In the genomic region with DNA sequence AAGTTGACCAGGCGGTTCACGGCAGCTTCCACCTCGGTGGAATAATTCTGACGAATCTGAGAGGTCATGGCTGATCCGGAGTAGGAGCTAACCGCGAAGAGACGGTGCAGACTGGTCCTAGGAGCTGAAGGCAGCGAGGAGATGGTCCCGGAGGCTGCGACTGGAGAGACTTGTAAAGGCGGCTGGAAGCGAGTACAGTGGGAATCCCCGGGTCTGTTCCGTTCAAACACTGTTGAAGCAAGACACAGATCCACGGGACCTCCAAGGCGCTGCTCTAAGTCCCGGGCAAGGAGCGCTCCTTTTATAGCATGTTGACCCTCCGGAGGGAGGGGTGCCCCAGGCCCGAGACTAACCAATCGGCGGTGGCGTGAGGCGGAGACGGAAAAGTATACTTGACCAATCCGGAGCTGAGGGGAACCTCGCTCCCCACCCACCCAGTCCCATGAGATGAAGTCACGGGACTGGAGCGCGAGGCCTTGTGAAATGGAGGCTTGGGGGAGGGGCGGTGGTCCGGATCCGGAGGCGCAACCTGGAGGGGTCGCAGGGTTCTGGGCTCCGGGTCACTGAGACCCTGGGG, we compare ENCODE assay signal across 7 mouse cellular contexts. TPM values are rescaled to one million over a fixed set of nuclear protein-coding genes. Genes with fewer than 3 reads are reported as not detected.
A peak's percentile ranks its signal among the peaks of the same experiment; 100 is the strongest.
DNase-seq lines count a peak whose midpoint lies in the region; ATAC-seq lines count a peak whose summit lies in the region.
"Not testable (repeated sequence)": the region's sequence is repeated elsewhere in the genome, so short reads cannot be mapped to it uniquely, and the experiment has no call there.

A gene (minus strand): TSS at position 321 of the 577 bp plus-strand sequence.

- H3K27ac ChIP-seq in embryonic facial prominence, embryonic 12.5 days = peak within 1 kb of the TSS; percentile 97
- peak within 1 kb of the TSS; percentile 90 for H3K27ac ChIP-seq in limb, embryonic 11.5 days (replicated peaks; ENCODE audit: low read depth, low read length)
- H3K27ac ChIP-seq in midbrain, embryonic 14.5 days (replicated peaks; ENCODE audit: low read depth, low read length) = peak within 1 kb of the TSS; percentile 94

- not testable (repeated sequence) for H3K9me3 ChIP-seq in embryonic facial prominence, embryonic 12.5 days; limb, embryonic 11.5 days (ENCODE audit: control insufficient read depth, low read length); midbrain, embryonic 14.5 days (ENCODE audit: control insufficient read depth, low read length)

- DNase-seq in adrenal gland, postnatal 25 days = peak; percentile 96
- DNase-seq in heart, adult 11 months = peak; percentile 100
- DNase-seq in kidney, adult 18-20 months = peak; percentile 96
- peak; percentile 97 for DNase-seq in limb, embryonic 11.5 days (ENCODE audit: low spot score)
- DNase-seq in midbrain, embryonic 14.5 days = peak; percentile 99
- peak; percentile 87 to 94 for DNase-seq in spleen, adult 18-20 months

- under 1% methylated on average over 28 of the region's 37 CpGs for WGBS in embryonic facial prominence, embryonic 12.5 days
- WGBS in limb, embryonic 11.5 days = under 1% methylated on average over 25 of the region's 37 CpGs
- WGBS in midbrain, embryonic 14.5 days = under 1% methylated on average over 25 of the region's 37 CpGs

- H3K27me3 ChIP-seq in embryonic facial prominence, embryonic 12.5 days; limb, embryonic 11.5 days (ENCODE audit: control insufficient read depth, insufficient read depth, low read length); midbrain, embryonic 14.5 days (ENCODE audit: control insufficient read depth, insufficient read depth, low read length): not testable (repeated sequence)

- H3K4me1 ChIP-seq in embryonic facial prominence, embryonic 12.5 days = peaks cover 24% of the 10 kb centered on the region
- peaks cover 23% of the 10 kb centered on the region for H3K4me1 ChIP-seq in limb, embryonic 11.5 days (ENCODE audit: control insufficient read depth, insufficient read depth, low read length)
- peaks cover 28% of the 10 kb centered on the region for H3K4me1 ChIP-seq in midbrain, embryonic 14.5 days (ENCODE audit: control insufficient read depth, insufficient read depth, low read length)

- peaks cover 61% of the 10 kb centered on the region for H3K36me3 ChIP-seq in embryonic facial prominence, embryonic 12.5 days
- H3K36me3 ChIP-seq in limb, embryonic 11.5 days (ENCODE audit: control insufficient read depth, insufficient read depth, low read length) = peaks cover 27% of the 10 kb centered on the region
- peaks cover 55% of the 10 kb centered on the region for H3K36me3 ChIP-seq in midbrain, embryonic 14.5 days (ENCODE audit: control insufficient read depth, insufficient read depth, low read length)

- peak within 1 kb of the TSS; percentile 89 for H3K9ac ChIP-seq in embryonic facial prominence, embryonic 12.5 days
- H3K9ac ChIP-seq in limb, embryonic 11.5 days (ENCODE audit: low read length) = peak within 1 kb of the TSS; percentile 86
- H3K9ac ChIP-seq in midbrain, embryonic 14.5 days (replicated peaks; ENCODE audit: low read length) = peak within 1 kb of the TSS; percentile 88

- peak within 1 kb of the TSS; percentile 73 for H3K4me2 ChIP-seq in embryonic facial prominence, embryonic 12.5 days (replicated peaks)
- peak within 1 kb of the TSS; percentile 67 for H3K4me2 ChIP-seq in limb, embryonic 11.5 days (ENCODE audit: low read depth, severe bottlenecking)
- H3K4me2 ChIP-seq in midbrain, embryonic 14.5 days (ENCODE audit: low read length) = peak within 1 kb of the TSS; percentile 90

- ATAC-seq in embryonic facial prominence, embryonic 12.5 days (ENCODE audit: insufficient number of reproducible peaks, insufficient read depth, low FRiP score, low TSS enrichment) = peak; percentile 94
- ATAC-seq in limb, embryonic 11.5 days (ENCODE audit: insufficient number of reproducible peaks, low FRiP score, low TSS enrichment, low read depth) = peak; percentile 95
- peak; percentile 93 for ATAC-seq in midbrain, embryonic 14.5 days (ENCODE audit: low FRiP score, low TSS enrichment)

- peak within 1 kb of the TSS; percentile 89 for H3K4me3 ChIP-seq in embryonic facial prominence, embryonic 12.5 days
- peak within 1 kb of the TSS; percentile 73 for H3K4me3 ChIP-seq in limb, embryonic 11.5 days (ENCODE audit: low read depth, low read length)
- H3K4me3 ChIP-seq in midbrain, embryonic 14.5 days (replicated peaks; ENCODE audit: low read depth, low read length) = peak within 1 kb of the TSS; percentile 88

RNA-seq across cellular contexts. Expression of the gene that starts here (rescaled TPM):
- total RNA-seq in adrenal gland, postnatal 25 days (2021) = 786 and 951 TPM in 2 replicates
- polyA plus RNA-seq in embryonic facial prominence, embryonic 12.5 days (2016; fragmentation: Nextera tagmentation; extraction: Ambion mirVana) = 5,211 and 5,392 TPM in 2 replicates
- 4,688 and 5,046 TPM in 2 replicates for polyA plus RNA-seq in limb, embryonic 11.5 days (2014; fragmentation: Nextera tagmentation; extraction: Ambion mirVana)
- polyA plus RNA-seq in midbrain, embryonic 14.5 days (2014; fragmentation: Nextera tagmentation; extraction: Ambion mirVana) = 5,898 and 6,785 TPM in 2 replicates

Comparison
In these comparisons a context has a peak if more than half of its experiments do, and no peak if none do; other contexts are left out.
1. Peak in every context shown above with its lines: DNase-seq, ATAC-seq, H3K4me3 ChIP-seq and H3K27ac ChIP-seq.